Mouse (Mus musculus): Measurements from ENCODE around the gene Mrpl11.
"Not testable (repeated sequence)": the region's sequence is repeated elsewhere in the genome, so short reads cannot be mapped to it uniquely, and the experiment has no call there.

Mrpl11 gene

DNA sequence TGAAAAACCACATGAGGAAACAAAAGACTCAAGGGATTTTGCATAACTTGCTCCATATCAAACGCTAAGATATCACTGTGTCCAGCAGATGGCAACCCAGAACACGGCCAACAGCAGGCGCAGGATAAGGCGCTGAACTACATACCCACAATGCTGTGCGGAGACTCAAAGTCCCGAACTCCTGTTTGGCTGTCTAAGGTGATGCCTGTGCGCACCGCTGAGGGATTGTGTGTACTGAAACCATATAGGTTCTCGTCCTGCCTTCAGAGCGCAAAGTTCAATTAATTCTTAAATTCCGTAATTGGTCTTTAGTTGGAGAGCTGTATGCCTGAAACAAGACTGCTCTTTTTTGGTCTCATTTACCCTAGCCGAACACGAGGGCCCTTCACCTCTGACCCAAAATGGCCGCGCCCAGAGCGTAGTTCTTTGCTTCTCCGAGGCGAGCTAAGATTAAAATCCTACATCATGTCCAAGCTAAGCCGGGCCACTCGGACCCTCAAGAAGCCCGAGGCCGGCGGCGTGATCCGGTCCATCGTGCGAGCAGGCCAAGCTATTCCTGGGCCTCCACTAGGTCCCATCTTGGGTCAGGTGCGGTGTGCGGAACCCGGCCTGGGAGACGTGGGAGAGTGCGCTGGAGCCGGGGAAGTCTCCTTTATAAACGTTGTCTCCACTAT lies at the start of gene Mrpl11:
TSS of gene Mrpl11 (plus strand) at position 220 of the 674 bp plus-strand sequence.
- peak; percentile 91 for DNase-seq (ENCODE audit: low spot score)

DNA sequence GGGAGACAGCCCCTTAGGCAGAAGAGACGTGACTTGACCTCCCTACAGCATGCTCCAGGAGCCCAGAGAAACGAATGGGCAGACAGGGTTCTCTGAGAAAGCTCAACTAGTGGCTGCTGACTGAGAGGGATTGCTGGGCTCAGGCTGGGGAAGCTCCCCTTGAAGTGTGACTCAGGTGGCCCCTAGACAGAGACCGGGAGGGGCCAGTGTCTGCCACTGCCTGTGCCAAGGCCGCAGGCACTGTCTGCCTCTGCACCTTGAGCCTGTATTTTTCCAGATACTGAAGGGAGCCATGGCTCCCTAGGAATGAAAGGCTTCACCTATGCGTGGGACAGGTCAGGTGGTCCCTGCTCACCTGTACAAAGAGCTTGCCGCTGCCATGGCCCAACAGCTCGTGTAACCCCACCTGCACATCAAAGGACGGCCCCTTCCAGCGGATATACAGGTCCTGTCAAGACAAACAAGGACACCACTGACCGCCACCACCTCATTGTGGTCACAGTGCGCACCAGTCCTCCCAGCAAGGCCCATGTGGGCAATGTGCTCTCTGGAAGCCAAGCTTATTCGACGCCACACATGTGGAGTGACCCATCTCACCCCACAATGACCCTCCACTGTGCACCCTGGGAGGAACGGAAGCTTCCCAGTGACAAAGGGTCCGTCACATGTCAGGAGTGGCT lies 45.9 kb upstream of the Mrpl11 start:
- no peak for DNase-seq (ENCODE audit: low spot score)

DNA sequence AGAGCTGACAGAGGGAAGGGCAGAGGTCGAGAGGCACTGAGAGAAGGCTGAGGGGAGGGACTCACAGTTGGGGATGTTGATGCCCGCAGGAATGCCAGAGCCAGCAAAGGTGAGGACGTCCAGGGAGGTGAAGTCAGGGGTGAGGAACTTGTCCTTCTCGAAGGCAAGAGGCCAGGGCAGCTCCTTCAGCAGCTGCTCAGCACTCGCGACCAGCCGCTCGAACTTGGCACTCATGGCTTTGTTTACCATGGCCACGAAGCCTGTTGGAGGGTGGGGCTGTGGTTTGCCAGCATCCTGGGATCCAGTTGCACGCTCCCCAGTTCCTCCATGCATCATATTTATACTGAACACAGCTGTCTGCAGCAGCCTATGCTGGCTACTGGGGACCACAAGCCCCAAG lies 45.1 kb upstream of the Mrpl11 start:
- no peak for DNase-seq (ENCODE audit: low spot score)

DNA sequence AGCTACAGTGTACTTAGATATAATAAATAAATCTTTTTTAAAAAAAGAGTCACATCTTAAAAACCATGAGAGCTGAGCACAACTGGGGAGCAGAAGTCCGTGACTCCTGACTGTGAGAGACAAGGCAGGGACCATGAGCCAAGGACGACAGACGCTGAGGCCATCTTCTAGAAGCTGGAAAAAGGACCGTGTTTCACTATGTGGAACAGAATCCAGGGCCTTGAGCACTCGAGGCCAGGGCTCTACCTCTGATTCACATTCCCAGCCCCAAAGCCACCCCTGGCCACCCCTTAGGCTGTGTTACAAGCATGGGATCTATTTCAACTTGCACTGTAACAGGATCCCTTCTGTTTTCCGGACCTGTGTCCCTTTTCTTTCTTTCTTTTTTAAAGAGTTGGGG lies 42.3 kb upstream of the Mrpl11 start:
- no peak for DNase-seq (ENCODE audit: low spot score)

DNA sequence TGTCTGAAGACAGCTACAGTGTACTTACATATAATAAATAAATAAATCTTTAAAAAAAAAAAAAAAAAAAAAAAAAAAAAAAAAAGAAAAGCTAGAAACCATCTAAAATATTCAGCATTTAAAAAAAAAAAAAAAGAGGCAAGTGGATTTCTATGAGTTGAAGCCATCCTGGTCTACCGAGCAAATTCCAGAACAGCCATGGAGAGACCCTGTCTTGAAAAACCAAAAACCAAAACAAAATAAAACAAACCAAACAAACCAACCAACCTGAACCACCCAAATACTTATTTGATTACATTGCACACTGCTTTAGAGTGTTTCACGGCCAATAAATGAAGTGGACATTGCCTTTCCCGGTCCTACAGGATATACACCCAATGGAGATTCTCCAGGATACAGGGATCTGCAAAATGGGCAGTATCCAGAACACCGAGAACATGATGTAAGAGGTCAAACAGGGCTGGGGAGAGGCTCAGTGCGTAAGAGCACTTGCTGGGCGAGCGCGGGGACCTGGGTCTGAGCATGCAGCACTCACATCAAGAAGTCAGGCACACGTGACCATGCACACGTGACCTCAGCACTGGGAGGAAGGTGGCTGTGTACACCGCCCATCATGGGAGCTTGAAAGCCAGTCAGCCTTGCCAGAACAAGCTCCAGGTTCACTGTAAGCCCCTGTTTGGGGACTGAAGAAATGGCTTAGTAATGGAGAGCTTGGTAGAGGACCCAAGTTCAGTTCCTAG lies 36.7 kb upstream of the Mrpl11 start:
- DNase-seq (ENCODE audit: low spot score), result no peak

DNA sequence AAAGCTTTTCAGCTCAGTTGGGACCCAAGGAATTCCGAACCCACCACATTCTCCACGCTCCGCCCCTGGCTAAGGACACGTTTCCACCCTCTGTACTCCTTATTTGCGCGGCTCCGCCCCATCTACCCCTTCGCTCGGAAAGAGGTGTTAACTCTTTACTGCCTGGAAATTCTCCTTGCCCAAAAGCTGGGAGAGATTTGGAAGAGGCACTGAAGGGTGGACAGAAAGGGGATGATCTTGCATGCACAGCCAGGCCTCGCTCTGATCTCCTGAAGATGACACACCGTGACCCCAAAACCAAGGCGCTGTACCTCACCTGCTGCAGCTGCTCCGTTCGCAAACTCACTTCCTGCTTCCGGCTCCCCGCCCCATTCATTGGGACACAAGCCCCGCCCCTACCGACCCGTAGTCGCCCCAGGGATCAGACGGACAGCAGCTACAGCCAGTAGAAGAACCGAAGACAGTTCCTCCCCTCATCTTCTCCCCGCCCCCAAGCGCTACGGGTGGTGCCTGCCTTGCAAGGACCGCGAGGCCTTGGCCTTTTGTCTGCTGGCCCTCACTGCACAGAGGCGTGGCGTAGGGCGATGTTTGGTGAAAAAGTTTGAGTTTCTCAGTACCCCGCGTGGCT lies 33.9 kb upstream of the Mrpl11 start, which contains the start of gene Dpp3:
TSS of gene Dpp3 (minus strand) at position 384 of the 628 bp plus-strand sequence.
- DNase-seq (ENCODE audit: low spot score), result peak; percentile 100

DNA sequence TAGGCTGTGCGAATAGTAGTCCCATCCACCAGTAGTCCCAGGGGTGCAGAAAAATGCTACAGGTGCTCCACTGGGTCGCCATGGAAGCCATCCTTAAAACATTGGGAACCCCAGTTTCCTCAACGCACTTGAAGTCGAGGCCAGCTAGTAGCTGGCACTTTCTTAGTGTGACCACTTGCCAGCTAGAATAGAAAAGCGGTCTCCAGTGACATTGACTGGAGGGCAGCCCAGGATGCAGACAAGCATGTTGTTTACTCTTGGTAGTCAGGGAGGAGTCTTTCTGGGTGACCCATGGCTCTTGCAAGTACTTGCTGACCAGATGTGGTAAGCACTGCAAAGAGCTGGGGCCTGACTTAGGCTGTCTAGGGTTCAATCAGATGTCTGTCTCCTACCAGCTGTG lies 33.2 kb upstream of the Mrpl11 start:
- DNase-seq (ENCODE audit: low spot score), result no peak

DNA sequence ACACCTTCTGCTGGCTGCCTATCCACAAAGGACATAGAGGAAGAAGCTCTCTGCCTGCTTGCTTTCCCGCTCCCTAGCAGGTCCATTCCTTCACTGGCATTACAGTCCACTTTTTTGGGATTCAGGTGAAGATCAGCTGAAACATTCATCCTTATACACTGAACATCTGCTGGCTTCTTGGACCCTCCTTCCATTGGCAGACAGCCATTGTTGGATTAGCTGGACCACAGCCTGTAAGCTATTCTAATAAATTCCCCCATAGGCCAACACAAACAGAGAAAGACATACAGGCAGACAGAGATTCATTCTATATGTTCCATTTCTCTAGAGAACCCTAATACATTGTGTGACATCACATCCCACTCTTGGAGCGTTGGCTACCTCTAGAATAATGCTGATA lies 25.1 kb upstream of the Mrpl11 start:
- no peak for DNase-seq (ENCODE audit: low spot score)

DNA sequence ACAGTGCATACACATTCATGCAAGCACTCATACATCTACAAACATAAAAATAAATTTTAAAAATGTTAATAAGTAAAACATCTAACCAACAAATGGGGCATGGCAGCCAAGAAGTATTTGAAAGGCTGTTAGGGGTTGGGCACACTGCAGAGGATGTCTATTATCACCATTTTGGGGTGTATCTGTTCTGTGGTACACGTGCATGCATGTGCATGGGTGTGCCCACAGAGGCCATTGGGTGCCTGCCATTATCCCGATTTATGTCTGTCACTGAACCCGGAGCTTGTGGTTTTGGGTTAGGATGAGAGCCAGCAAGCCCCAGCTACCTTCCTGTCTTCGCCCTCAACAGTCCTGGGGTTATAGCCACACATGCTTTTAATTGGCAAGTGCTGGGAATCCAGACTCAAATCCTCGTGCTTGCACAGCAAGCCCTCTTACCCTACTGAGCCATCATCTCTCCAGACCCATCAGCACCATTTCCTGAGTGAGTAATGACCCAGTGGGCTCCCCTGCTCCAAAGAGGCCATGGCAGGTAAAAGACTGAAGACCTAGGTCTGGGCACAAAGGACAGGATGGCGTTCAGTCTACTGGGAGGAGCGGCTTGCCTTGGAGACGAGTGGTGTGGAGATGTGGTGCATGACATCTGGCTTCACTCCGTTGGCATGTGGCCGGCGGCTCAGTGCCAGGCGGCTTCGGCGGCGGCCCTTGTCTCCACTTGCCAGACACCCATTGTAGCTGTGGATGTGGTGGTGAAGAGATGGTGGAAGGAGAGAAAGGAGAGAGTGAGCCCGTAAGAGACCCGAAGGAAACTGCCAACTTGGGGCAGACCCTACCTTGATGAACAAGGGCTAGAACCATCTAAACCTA lies 24.3 kb upstream of the Mrpl11 start:
- no peak for DNase-seq (ENCODE audit: low spot score)

DNA sequence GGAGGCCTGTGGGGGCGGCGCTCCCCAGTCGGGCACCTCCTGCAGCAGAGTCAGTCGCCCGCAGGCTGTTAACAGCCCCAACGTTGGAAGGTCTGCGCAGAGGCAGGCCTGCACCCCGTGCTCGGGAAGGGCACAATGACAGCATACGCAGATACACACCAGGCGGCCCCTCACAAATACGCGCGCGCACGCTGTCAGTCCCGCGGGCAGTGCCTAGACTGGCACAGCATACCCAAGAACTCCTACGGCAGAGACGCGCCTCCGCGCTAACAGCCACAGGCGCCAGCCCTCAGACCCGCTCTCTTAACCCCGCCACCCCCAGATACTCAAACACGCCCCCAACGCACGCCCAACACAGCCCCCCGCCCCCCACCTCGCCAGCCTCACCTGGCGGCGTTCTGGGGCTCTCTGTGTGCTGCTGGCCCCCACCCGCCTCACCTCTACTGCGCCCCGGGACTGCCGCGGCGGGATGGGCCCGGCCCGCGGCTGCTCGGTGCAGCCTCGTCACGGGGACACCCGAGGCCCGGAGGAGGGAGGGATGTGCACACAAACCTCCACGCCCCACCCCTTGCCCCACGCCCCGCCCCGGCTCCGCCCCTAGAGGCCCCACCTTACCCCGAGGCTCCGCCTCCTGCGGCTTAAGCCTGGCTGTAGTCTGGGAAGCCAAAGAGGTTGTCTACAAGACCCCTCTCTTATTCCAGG lies 19.2 kb upstream of the Mrpl11 start, which contains the start of gene Peli3:
TSS of gene Peli3 (minus strand) at position 577 of the 702 bp plus-strand sequence.
- peak; percentile 93 for DNase-seq (ENCODE audit: low spot score)

DNA sequence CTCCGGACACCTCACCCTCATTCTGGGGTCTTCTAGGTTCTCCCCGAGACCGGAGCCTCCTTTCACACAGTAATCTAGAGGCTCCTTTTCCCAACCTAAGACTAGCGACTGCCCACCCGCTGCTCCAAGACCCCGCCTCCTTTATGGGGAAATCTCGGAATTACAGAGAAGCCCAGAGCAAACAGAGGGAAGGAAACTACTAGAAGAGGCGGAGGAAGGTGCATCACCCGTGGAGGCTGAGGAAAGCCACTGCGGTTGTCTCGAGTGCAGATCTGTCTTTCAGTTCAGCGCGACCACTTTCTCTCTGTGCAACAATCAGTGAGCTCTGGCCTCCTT lies 18.7 kb upstream of the Mrpl11 start:
- DNase-seq (ENCODE audit: low spot score), result no peak

DNA sequence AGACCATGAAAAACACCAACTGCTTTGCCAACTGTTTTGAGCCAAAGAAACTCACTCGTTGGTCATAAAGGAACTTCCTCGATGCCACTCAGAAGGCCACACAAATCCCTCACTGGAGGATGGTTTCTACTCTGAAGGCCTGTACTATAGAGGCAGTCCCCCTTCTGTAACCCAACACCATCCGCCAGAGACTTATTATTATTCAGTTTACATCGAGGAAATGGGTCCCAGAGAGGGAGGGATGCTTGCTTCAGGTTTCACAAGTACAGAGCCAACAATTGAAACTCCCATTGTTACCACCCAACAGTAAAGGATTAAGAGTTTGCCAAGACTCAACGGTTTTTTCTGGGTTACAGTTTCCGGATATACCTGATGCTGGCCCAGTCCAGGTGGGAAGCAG lies 16.4 kb upstream of the Mrpl11 start:
- no peak for DNase-seq (ENCODE audit: low spot score)

DNA sequence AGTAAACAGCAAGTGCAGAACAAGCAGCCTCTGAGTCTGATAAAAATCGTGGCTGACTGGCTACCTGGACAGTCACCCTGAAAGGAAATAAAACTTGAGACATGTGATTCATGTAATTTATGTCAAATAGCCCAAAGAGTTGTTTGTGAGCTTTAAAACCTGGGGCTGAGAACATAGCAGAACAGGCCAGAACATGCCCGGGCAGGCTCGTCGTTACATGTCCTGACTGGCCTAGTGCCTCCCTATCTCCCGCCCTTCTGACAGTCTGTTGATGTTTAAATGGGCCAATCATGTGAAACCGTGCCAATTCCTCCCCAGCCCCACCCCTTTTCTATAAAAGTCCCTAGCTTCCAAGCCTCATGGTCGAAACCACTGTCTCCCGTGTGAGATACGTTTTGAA lies 13.3 kb upstream of the Mrpl11 start:
- DNase-seq (ENCODE audit: low spot score), result not testable (repeated sequence)

DNA sequence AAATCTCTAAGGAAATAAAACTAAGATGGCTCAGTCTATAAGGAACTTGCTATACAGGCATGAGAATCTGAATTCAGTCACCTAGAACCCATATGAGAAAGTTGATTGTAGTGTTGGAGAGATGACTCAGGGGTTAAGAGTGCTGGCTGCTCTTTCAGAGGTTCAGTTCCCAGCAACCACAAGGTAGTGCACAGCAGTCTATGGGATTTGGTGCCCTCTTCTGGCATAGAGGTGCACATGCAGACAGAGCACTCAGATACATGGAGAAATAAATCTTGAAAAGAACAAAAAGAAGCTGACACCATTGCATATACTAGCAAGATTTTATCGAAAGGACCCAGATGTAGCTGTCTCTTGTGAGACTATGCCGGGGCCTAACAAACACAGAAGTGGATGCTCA lies 6.3 kb downstream of the Mrpl11 start:
- DNase-seq (ENCODE audit: low spot score), result no peak

DNA sequence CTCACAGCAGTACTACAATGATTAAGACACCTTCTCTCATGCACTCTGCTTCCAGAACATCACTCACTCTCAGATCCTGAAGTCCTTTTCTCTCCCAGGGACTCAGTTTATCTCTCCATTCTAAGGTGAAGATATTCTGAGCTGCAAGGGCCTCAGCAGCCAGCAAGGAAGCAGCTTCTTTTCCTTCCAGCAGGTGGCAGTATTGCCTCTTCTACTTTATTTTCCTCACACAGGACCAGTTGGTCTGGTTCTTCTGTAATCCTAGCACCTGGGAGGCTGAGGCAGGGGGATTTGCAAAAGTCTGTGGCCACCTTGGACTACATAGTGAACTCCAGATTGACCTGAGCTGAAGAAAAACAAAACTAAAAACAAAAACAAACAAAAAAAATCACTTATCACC lies 19.8 kb downstream of the Mrpl11 start:
- no peak for DNase-seq (ENCODE audit: low spot score)

DNA sequence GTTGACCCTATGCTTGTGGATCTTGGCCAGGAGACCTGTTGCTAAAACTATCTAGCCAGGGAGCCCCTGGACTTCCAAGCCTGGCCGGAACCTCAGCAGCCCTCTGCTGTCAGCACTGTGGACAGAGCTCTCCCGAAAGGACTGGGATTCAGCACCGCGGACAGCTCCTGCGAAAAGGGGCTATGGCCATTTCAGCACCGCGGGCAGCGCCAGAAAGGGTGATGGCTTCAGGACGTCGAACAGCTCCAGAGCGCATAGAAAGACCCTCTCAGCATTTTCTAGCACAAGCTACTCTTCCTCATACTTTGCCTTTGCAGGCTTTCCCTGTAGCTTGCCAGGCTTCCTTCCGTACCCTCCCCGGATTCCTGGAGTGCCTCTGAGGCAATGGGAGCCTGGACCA lies 27.1 kb downstream of the Mrpl11 start:
- peak; percentile 99 for DNase-seq (ENCODE audit: low spot score)

DNA sequence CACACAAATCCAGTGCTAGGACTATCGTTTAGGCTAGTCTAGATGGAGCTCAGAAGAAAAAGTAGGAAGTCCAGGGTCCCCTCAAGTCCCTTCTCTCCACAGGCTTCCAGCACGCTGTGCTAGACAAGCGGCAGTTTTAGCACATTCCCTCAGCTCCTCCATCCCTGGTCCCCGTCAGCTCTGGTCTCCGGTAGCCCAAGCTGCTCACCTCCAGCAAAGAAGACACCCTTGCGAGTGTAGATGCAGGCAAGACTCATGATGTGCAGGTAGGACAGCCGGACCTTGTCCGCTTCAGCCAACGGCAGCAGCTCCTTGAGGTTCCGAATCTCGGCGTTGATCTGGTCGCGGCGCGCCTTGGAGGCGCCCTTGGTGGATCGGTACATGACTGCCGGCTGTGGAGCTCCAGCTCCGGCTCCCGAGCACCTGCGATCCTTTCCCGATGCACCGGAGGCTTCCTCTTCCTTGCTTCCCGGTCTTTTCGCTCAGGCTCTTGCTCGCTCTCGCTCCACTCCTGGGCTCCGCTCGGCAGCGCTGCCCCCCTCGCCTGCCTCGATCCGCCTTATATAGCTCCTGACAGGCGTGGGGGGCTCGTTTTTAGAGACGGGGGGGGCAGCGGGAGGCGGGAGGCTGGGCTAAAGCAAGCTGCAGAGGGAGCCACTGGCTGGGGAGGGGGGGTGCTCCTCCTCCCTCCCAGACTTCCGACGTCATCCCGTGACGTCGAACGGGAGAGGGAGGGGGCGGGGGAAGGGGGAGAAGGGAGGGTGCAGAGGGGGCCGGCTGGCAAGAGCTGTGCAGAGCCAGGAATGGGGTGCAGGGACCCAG lies 27.7 kb downstream of the Mrpl11 start:
- DNase-seq (ENCODE audit: low spot score), result no peak

DNA sequence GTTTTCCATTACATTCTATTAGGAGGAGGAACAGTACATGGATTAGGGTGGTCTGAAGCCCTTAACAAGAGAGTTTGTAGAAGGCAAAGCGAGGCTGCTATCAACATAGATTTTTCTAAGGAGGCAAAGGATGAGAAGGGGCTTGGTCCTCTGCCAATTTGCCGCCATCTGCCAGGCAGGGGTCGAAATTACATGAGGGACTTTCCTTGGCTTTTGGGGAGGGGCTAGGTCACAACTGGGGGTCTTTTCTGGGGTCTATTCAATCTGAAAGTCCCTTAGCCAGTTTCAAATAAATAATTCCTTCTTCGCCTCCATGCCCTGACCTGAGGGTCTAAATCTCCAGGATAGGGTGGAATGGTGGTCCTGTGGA lies 28.3 kb downstream of the Mrpl11 start, which contains the start of gene Npas4:
TSS of gene Npas4 (minus strand) at position 61 of the 370 bp plus-strand sequence.
- DNase-seq (ENCODE audit: low spot score), result no peak

DNA sequence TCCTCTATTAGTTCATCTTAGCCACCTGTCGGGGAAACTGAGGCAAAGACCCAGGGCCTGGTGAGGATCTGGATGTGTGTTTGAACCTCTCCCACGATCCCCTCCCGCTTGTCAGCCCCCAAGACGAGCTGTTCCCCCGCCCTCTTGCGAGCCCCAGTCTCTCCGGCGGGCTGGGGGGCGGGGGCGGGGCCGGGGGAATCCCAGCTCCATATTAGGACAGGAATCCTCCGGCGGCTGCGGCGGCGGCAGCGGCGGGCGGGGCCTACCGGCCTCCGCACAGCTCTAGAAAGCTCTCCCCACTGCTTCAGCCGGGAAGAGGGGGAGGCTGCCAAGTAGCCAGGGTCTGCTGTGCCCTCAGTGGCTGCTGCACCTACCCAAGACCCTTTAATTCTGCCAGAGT lies 28.8 kb downstream of the Mrpl11 start:
- DNase-seq (ENCODE audit: low spot score), result no peak

DNA sequence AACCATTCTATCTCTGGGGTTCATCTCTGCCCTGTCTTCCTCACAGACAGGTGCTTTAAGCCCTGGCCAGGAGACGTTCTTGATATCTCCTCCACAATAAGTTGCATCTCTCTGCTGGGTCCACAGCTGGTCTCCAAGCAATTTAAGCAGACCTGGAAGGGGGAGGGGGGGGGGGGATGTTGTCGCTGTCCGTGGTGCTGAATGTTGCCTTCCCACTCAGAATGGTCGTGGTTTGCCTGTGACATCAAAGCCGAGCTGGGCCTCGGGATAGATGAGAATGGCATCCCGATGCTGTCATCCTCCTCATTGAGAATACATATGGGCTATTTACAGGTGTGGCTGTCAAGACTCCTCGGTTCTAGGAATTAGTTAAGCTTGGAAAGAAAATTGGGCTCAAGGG lies 30.4 kb downstream of the Mrpl11 start:
- DNase-seq (ENCODE audit: low spot score), result no peak
